Mouse (Mus musculus) kidney, adult 2 months (tissue): ENCODE results near the gene Traf7.

ENCODE experiments used
- CTCF ChIP-seq: fragments of 200-500 bp; conservative IDR thresholded peaks from 2 replicates; pipeline ENCODE4 v1.5.1; 2011; ENCODE audit warnings: low read depth, mild to moderate bottlenecking, control low read depth, low read length, moderate library complexity, mixed read lengths; ENCODE audit not compliant: insufficient read depth, insufficient read length
- POLR2A ChIP-seq: fragments of 200-500 bp; IDR thresholded peaks from one replicate; pipeline ENCODE4 v1.6.1; 2011; ENCODE audit warnings: low read depth, low read length, control low read depth

DNA sequence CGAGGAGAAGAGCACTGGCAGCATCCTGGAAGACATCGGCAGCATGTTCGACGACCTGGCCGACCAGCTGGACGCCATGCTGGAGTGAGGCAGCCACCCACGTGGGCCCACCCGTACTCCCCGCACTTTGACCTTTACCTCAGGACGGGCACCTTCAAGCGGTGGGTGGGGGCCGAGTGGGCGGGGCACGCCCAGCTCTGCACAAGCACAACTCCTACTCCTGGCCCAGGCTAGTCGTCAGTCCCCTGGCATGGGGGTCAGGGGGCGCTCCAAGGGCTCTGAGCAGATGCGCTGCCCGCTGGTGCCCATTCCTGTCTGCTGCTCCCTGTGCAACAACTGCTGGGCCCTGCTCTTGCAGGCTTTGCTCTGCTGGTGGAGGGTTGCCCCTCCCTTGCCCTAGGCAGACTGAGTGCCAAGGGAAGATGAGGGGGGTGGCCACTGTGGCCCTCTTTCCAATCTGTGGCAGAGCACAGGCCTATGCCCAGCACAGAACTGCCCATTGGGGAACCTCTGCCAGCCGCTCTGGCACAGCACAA, 20.5 kb downstream of the Traf7 start:
- TF ChIP-seq CTCF (no peak), POLR2A (no peak)
